Mouse (Mus musculus) frontal cortex, adult 2 months (tissue): ENCODE measurements around the gene Fbn1. TPM values are rescaled to one million over a fixed set of nuclear protein-coding genes. Genes with fewer than 3 reads are reported as not detected.

Experiments
- DNase-seq, 2 experiments: peaks; one replicate each; pipeline ENCODE4 v3.0.0; 2022; ENCODE audit warnings: low spot score in 1 of 2; ENCODE audit errors: extremely low spot score in 1 of 2
- polyA plus RNA-seq: library from polyadenylated mRNA; depleted of rRNA; stranded (reverse); fragments of >200 nt; gene quantifications from 2 replicates; pipeline ENCODE4 v1.2.3, GENCODE M21; 2012; rRNA removed

Gene Fbn1
- 1.6 and 1.7 TPM in 2 replicates for polyA plus RNA-seq

DNA sequence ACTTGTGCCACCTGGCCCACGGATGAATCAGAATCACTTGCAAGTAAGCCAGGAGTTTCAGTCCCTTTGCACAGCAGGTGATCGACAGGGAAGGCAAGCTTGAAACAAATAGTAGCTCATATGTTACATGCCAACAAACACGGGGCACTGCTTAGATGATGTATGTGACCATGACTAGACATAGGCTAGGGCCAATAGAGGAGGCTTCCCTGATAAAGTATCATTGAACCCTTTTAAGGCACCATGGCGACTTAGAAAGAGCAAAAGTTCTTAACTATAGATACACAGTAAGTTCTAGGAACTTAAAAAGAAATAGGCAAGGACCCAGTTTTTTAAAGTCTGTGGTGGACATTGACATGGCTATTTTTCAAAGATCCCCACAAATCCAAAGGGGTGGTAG lies at the start of gene Fbn1:
TSS of gene Fbn1 (minus strand) at position 101 of the 400 bp plus-strand sequence.
- DNase-seq: no peak

- no peak for DNase-seq
Measured at GRCm38 (mm10) chr2:125555830-125556229, 48.0 kb upstream of the Fbn1 start.

- no peak for DNase-seq
Measured at GRCm38 (mm10) chr2:125548806-125549578, 41.2 kb upstream of the Fbn1 start.

GRCm38 (mm10) chr2:125544986-125545385 lies 37.2 kb upstream of the Fbn1 start:
- DNase-seq: no peak

GRCm38 (mm10) chr2:125543646-125544045 lies 35.9 kb upstream of the Fbn1 start:
- no peak for DNase-seq

- DNase-seq: no peak
Measured at GRCm38 (mm10) chr2:125541451-125541850, 33.7 kb upstream of the Fbn1 start.

- DNase-seq: no peak
Measured at GRCm38 (mm10) chr2:125540579-125540978, 32.8 kb upstream of the Fbn1 start.

GRCm38 (mm10) chr2:125539640-125540039 lies 31.8 kb upstream of the Fbn1 start:
- no peak for DNase-seq

DNA sequence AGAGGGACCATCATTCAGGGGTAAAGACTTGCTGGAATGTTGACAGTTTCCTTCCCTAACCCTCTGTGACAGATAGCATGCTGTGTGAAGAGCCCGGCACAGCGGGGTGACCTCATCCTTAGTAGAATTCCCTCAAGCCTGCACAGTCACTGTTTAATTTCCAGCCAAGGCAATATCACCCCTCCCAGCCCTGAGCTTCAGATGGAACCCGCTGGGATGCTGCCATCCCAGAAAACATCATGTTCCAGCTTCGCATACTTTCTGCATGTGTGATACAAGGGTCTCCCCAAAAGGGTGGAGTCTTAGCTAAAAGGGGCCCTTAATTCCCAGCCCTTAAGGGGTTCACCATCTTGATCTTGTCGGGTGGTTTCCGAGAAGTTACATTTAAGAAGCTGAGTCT lies 22.9 kb upstream of the Fbn1 start:
- DNase-seq: no peak

DNA sequence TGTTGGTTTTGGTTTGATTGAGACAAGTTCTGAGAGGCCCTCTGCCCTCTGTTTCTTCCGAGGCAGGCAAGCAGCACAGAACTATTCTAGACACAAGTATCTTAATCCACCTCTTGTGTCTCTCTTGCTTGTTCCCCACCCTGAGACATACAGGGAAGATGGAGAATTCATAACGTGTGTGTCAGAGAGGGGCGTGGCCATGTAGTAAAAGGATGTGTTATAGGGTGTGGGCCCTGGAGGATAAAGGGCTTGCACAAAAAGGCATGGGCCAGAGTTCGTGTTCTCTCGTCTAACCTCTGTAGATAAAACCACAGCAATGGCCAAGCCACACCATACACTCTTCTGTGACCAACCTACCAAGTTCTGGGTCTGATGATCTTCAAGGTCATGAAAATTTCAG lies 18.8 kb upstream of the Fbn1 start:
- no peak for DNase-seq

- DNase-seq: no peak
Measured at GRCm38 (mm10) chr2:125525484-125525883, 17.7 kb upstream of the Fbn1 start.

GRCm38 (mm10) chr2:125516594-125516993 lies 8.8 kb upstream of the Fbn1 start:
- no peak for DNase-seq

DNA sequence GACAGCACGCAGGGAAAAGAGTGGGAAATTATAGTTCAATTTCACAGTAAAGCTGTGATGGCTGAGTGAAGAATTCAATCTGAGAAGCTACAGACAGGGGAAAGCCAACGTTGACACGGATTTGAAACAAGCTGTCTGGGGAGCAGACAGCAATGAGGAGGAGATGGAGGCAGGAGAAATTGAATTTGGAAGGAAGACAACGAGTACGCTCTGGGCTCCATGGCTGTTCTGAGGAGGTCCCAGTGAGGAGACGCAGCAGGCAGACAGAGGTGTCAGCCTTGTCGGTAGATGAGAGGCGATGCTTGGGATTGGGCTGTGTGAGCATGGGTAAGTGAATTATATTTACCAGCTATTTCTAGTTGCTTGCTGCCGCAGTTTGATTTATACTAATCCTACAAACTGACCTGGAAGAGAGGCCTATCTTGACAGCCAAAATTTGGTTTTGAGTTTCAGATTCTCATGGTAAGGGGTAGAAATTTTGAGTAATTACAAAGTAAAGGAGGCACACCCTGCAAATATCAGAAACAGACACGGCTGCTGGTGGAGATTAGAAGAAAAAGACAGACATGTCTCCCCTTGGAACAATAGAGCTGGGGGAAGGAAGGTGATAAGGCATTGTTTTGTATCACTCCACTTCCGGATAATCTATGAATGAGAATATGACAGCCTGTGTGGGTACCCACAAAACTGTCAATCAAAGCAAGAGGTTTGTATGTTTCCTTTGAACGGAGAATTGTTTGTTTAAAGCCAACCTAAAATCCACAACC lies 7.7 kb upstream of the Fbn1 start:
- DNase-seq: no peak

GRCm38 (mm10) chr2:125514391-125514790 lies 6.6 kb upstream of the Fbn1 start:
- DNase-seq: no peak

GRCm38 (mm10) chr2:125512544-125512943 lies 4.8 kb upstream of the Fbn1 start:
- no peak for DNase-seq

DNA sequence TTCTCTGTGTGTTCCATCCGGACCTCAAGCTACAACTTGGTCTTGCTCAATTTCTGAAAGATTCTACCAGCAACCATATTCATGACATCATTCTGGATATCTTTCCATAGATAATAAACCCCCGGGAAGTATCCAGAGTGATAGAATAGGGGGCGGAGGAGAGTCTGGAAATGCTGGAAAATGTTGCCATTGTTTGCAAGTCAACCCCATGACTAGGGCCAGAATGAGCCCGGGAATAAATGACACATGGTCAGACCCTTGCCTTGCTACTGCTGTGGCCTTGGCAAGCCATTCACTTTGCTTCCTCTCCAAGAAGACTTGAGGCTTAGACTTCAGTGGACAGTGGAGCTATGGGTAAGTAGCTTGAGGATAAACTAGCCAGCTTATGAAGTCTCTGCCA lies 4.1 kb upstream of the Fbn1 start:
- DNase-seq: no peak

DNA sequence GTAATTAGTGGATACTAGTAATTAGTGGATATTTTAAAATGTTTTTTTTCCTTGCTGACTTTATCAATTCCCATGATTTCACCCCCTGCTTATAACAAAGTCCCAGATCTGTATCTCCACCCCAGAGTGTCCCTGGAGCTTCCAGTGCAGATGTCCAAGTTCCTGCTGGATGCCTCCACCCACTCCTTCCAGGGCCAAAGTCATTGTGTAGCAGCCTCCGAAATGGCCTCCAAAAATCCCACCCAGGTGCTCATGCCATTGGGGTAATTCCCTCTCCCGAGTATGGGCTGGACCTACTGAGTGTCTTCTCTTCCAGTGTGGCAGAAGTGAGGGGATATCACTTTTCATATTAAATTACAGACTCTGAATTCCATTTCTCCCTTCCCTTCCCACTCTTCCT lies 3.0 kb upstream of the Fbn1 start:
- DNase-seq: no peak

- DNase-seq: no peak
Measured at GRCm38 (mm10) chr2:125508381-125508780, 588 bp upstream of the Fbn1 start.

DNA sequence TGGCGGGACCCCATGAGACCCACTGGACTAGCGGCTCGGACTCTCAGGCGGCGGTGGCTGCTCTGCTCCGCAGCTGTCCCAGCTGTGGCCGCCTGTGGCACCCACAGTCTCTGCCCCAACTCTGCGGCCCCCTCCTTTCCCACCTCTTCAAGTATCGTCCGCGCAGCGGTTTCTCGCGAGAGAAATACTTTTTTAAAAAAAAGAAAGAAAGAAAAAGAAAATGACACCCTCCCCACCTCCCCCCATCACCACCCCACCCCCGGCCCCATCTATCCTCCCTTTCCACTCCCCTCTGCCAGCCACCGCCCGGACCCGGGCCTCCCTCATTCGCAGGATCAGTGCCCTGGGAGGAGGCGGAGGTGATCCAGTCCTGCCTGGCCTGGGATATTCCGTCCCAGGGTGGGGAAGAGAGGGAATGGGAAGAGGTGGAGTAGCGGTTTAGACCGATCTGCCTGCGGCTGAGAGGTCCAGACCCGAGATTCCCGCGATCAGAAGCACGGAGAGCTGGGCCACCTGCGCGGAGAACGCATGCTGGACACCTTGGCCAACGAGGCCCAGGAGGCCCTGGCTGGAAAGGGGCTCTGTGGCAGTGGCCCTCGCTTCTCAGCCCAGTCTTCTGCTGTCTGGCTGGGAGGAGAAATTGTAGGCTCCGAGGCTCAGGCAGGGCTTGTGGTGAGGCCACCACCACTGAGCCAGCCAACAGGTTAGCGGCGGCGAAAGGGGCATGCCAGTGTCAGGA lies 1.3 kb downstream of the Fbn1 start:
- DNase-seq: peak in 1 of 2 experiments; percentile 26

GRCm38 (mm10) chr2:125505746-125506315 lies 2.0 kb downstream of the Fbn1 start:
- DNase-seq: peak in 1 of 2 experiments; percentile 50
